Mouse (Mus musculus) hindbrain, embryonic 16.5 days (tissue): ENCODE measurements around the gene Il1r2. TPM values are rescaled to one million over a fixed set of nuclear protein-coding genes. Genes with fewer than 3 reads are reported as not detected.

ENCODE experiments used
- ATAC-seq: fragments of 200-750 bp; cut with Nextera tagmentation; 2 replicates; pipeline ENCODE4 v1.8.0; 2017; ENCODE audit warnings: moderate TSS enrichment, moderate library complexity
- H3K27ac ChIP-seq: fragments of 300-500 bp; sonication (generic); 2 replicates; pipeline ENCODE4 v1.5.1; 2014; ENCODE audit warnings: low read depth, mild to moderate bottlenecking, control low read depth, low read length, moderate library complexity
- H3K27me3 ChIP-seq: fragments of 300-500 bp; sonication (generic); replicated peaks from 2 replicates; pipeline ENCODE4 v1.6.1; 2014; ENCODE audit warnings: low read length; ENCODE audit not compliant: control insufficient read depth, insufficient read depth
- H3K36me3 ChIP-seq: fragments of 300-500 bp; sonication (generic); 2 replicates; pipeline ENCODE4 v1.6.1; 2014; ENCODE audit warnings: mild to moderate bottlenecking, low read length, moderate library complexity, mixed read lengths; ENCODE audit not compliant: control insufficient read depth, insufficient read depth
- H3K4me1 ChIP-seq: fragments of 300-500 bp; sonication (generic); 2 replicates; pipeline ENCODE4 v1.6.1; 2014; ENCODE audit warnings: low read depth, low read length; ENCODE audit not compliant: control insufficient read depth, insufficient read depth
- H3K4me2 ChIP-seq: fragments of 300-500 bp; sonication (generic); 2 replicates; pipeline ENCODE4 v1.6.1; 2014; ENCODE audit warnings: mild to moderate bottlenecking, low read length, control low read depth, moderate library complexity
- H3K4me3 ChIP-seq: fragments of 300-500 bp; sonication (generic); 2 replicates; pipeline ENCODE4 v1.5.1; 2014; ENCODE audit warnings: mild to moderate bottlenecking, low read length, control low read depth, moderate library complexity
- H3K9ac ChIP-seq: fragments of 300-500 bp; sonication (generic); 2 replicates; pipeline ENCODE4 v1.6.1; 2014; ENCODE audit warnings: low read depth, mild to moderate bottlenecking, control low read depth, low read length, moderate library complexity
- H3K9me3 ChIP-seq: fragments of 300-500 bp; sonication (generic); 2 replicates; pipeline ENCODE4 v1.6.1; 2014; ENCODE audit warnings: mild to moderate bottlenecking, low read length, moderate library complexity; ENCODE audit not compliant: control insufficient read depth
- WGBS: fragments of 180-500 bp; shearing (Covaris S2); extraction: QIAGEN DNeasy Blood & Tissue Kit; methylation state at CpG from one replicate; pipeline ENCODE4 v1.1.7; 2014; 5-methylcytosine and 5-hydroxymethylcytosine counted together
- polyA plus RNA-seq: library from polyadenylated mRNA; unstranded; fragments of >200 nt; fragmentation: Nextera tagmentation; extraction: Ambion mirVana; gene quantifications from 2 replicates; pipeline ENCODE4 v1.2.1, GENCODE M21; 2015

The Il1r2 gene
- polyA plus RNA-seq, 1 experiment from 2014 or later, result 1.2 TPM

GRCm38 (mm10) chr1:40031626-40032025 lies 42.3 kb upstream of the Il1r2 start:
- Histone ChIP-seq H3K9ac (no peak overlapping the region), H3K4me1 (no peaks in the 10 kb centered on the region), H3K9me3 (no peaks in the 10 kb centered on the region), H3K36me3 (no peaks in the 10 kb centered on the region), H3K4me2 (no peak overlapping the region), H3K4me3 (no peak overlapping the region), H3K27ac (no peak overlapping the region), H3K27me3 (no peaks in the 10 kb centered on the region)
- no peak for ATAC-seq
- WGBS, result 95% methylated on average over 2 of the region's 2 CpGs

GRCm38 (mm10) chr1:40033315-40033714 lies 40.6 kb upstream of the Il1r2 start:
- no peak for ATAC-seq
- H3K4me1 ChIP-seq, result no peaks in the 10 kb centered on the region
- H3K9me3 ChIP-seq, result no peaks in the 10 kb centered on the region
- H3K36me3 ChIP-seq, result no peaks in the 10 kb centered on the region
- 84% methylated on average over 4 of the region's 4 CpGs for WGBS
- no peak overlapping the region for H3K4me3 ChIP-seq
- no peak overlapping the region for H3K4me2 ChIP-seq
- H3K27me3 ChIP-seq, result no peaks in the 10 kb centered on the region
- no peak overlapping the region for H3K9ac ChIP-seq
- no peak overlapping the region for H3K27ac ChIP-seq

GRCm38 (mm10) chr1:40033743-40034420 lies 40.0 kb upstream of the Il1r2 start:
- ATAC-seq, result no peak
- Histone ChIP-seq H3K27me3 (no peaks in the 10 kb centered on the region), H3K9me3 (no peaks in the 10 kb centered on the region), H3K4me1 (no peaks in the 10 kb centered on the region), H3K36me3 (no peaks in the 10 kb centered on the region), H3K4me3 (no peak overlapping the region), H3K4me2 (no peak overlapping the region), H3K9ac (no peak overlapping the region), H3K27ac (no peak overlapping the region)
- 60% methylated on average over 12 of the region's 12 CpGs for WGBS

- Histone ChIP-seq H3K9ac (no peak overlapping the region), H3K27me3 (no peaks in the 10 kb centered on the region), H3K9me3 (no peaks in the 10 kb centered on the region), H3K4me3 (no peak overlapping the region), H3K36me3 (no peaks in the 10 kb centered on the region), H3K4me1 (no peaks in the 10 kb centered on the region), H3K4me2 (no peak overlapping the region), H3K27ac (no peak overlapping the region)
- ATAC-seq, result no peak
- WGBS, result 95% methylated on average over 6 of the region's 6 CpGs
Measured at GRCm38 (mm10) chr1:40037831-40038230, 36.0 kb upstream of the Il1r2 start.

- no peak for ATAC-seq
- Histone ChIP-seq H3K4me1 (no peaks in the 10 kb centered on the region), H3K27me3 (no peaks in the 10 kb centered on the region), H3K4me3 (no peak overlapping the region), H3K27ac (no peak overlapping the region), H3K36me3 (no peaks in the 10 kb centered on the region), H3K9me3 (no peaks in the 10 kb centered on the region), H3K9ac (no peak overlapping the region), H3K4me2 (no peak overlapping the region)
- 90% methylated on average over 6 of the region's 6 CpGs for WGBS
Measured at GRCm38 (mm10) chr1:40045686-40046085, 28.2 kb upstream of the Il1r2 start.

GRCm38 (mm10) chr1:40046600-40046999 lies 27.3 kb upstream of the Il1r2 start:
- Histone ChIP-seq H3K36me3 (no peaks in the 10 kb centered on the region), H3K9ac (no peak overlapping the region), H3K27ac (no peak overlapping the region), H3K4me1 (no peaks in the 10 kb centered on the region), H3K4me3 (no peak overlapping the region), H3K9me3 (no peaks in the 10 kb centered on the region), H3K4me2 (no peak overlapping the region), H3K27me3 (no peaks in the 10 kb centered on the region)
- WGBS, result 83% methylated on average over 5 of the region's 5 CpGs
- no peak for ATAC-seq

GRCm38 (mm10) chr1:40051157-40051556 lies 22.7 kb upstream of the Il1r2 start:
- ATAC-seq, result no peak
- WGBS, result 90% methylated on average over 6 of the region's 6 CpGs
- H3K27ac ChIP-seq, result no peak overlapping the region

GRCm38 (mm10) chr1:40052156-40052555 lies 21.7 kb upstream of the Il1r2 start:
- ATAC-seq, result no peak
- H3K36me3 ChIP-seq, result no peaks in the 10 kb centered on the region
- 74% methylated on average over 8 of the region's 8 CpGs for WGBS
- H3K27me3 ChIP-seq, result no peaks in the 10 kb centered on the region
- H3K4me1 ChIP-seq, result no peaks in the 10 kb centered on the region
- H3K4me3 ChIP-seq, result no peak overlapping the region
- H3K9ac ChIP-seq, result no peak overlapping the region
- H3K27ac ChIP-seq, result no peak overlapping the region
- H3K9me3 ChIP-seq, result no peaks in the 10 kb centered on the region
- no peak overlapping the region for H3K4me2 ChIP-seq

More at GRCm38 (mm10) chr1:40051157-40051556, 22.7 kb upstream of the Il1r2 start:
- no peaks in the 10 kb centered on the region for H3K4me1 ChIP-seq
- no peaks in the 10 kb centered on the region for H3K36me3 ChIP-seq
- H3K4me3 ChIP-seq, result no peak overlapping the region
- no peak overlapping the region for H3K9ac ChIP-seq
- no peaks in the 10 kb centered on the region for H3K27me3 ChIP-seq
- H3K9me3 ChIP-seq, result no peaks in the 10 kb centered on the region
- no peak overlapping the region for H3K4me2 ChIP-seq

GRCm38 (mm10) chr1:40053071-40053470 lies 20.8 kb upstream of the Il1r2 start:
- no peaks in the 10 kb centered on the region for H3K36me3 ChIP-seq
- no peaks in the 10 kb centered on the region for H3K9me3 ChIP-seq
- no peaks in the 10 kb centered on the region for H3K4me1 ChIP-seq
- no peak overlapping the region for H3K9ac ChIP-seq
- WGBS, result 81% methylated on average over 5 of the region's 5 CpGs
- no peaks in the 10 kb centered on the region for H3K27me3 ChIP-seq
- H3K27ac ChIP-seq, result no peak overlapping the region
- ATAC-seq, result no peak
- no peak overlapping the region for H3K4me2 ChIP-seq
- H3K4me3 ChIP-seq, result no peak overlapping the region
